Mouse (Mus musculus): ENCODE measurements at regions not wholly inside any gene's neighbourhood (a gene's known extent, or its start where the extent isn't known, plus 50 kb on each side); places are given as distances from the start of the nearest gene placed in this dataset.

DNA sequence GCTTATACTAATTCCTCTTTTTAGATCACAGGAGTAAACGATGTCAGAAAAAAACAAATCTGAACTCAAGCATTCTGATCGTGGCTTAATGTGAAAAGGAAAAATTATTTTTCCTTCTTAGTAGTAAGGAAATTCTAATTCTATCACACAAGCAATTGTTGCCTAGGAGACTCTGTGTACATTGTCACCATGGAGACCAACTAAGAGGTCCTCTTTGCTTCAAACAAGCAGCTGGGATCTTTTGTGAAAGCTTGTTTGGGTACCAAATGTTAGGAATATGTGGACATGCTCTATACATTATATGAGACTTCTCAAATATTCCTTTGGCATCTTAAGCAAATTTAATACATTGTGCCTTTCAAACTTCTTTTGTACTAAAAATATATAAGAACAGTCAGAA, 345.9 kb upstream of the Atp10a start:
- WGBS, result 82% methylated on average over 2 of the region's 2 CpGs
- no peak overlapping the region for H3K4me3 ChIP-seq (ENCODE audit: low read depth, low read length)
- DNase-seq (ENCODE audit: low spot score) (no peak), ATAC-seq (ENCODE audit: low read depth) (no peak)
- H3K4me2 ChIP-seq (ENCODE audit: low read depth, low read length), result no peak overlapping the region
- H3K27ac ChIP-seq (replicated peaks; ENCODE audit: low read depth, low read length), result no peak overlapping the region
- H3K27me3 ChIP-seq (replicated peaks; ENCODE audit: control insufficient read depth, insufficient read depth, low read length), result no peaks in the 10 kb centered on the region
- H3K9me3 ChIP-seq (ENCODE audit: control insufficient read depth, low read length), result no peaks in the 10 kb centered on the region
- H3K9ac ChIP-seq (ENCODE audit: low read depth, low read length), result no peak overlapping the region
- no peaks in the 10 kb centered on the region for H3K4me1 ChIP-seq (ENCODE audit: control insufficient read depth, insufficient read depth, low read length)
- no peaks in the 10 kb centered on the region for H3K36me3 ChIP-seq (ENCODE audit: control insufficient read depth, insufficient read depth, low read length)

DNA sequence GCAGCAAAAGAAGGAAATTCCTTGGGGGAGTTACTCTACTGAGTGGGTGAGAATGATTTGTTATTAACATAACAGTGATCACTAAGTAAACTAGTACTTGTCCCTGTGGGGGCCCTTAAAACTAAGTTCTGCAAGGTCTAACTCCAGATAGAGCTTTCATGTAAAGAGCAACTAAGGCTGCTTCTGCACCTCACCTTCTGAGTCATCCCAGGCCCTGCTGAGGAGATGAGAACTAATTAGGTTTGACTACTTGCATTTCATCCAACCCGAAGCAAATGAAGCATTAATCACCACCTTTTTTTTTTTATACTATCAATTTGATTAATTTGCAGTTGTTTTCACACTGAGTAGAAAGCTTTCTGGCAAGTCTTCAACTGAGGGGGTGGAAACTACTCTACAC, 333.6 kb upstream of the Atp10a start:
- no peaks in the 10 kb centered on the region for H3K4me1 ChIP-seq (ENCODE audit: control insufficient read depth, insufficient read depth, low read length)
- H3K9me3 ChIP-seq (ENCODE audit: control insufficient read depth, low read length), result no peaks in the 10 kb centered on the region
- WGBS, result 39% methylated on average over 1 of the region's 1 CpGs
- no peak overlapping the region for H3K4me3 ChIP-seq (ENCODE audit: low read depth, low read length)
- no peak overlapping the region for H3K4me2 ChIP-seq (ENCODE audit: low read depth, low read length)
- ATAC-seq (ENCODE audit: low read depth) (no peak), DNase-seq (ENCODE audit: low spot score) (no peak)
- no peak overlapping the region for H3K27ac ChIP-seq (replicated peaks; ENCODE audit: low read depth, low read length)
- H3K27me3 ChIP-seq (replicated peaks; ENCODE audit: control insufficient read depth, insufficient read depth, low read length), result no peaks in the 10 kb centered on the region
- H3K36me3 ChIP-seq (ENCODE audit: control insufficient read depth, insufficient read depth, low read length), result no peaks in the 10 kb centered on the region
- no peak overlapping the region for H3K9ac ChIP-seq (ENCODE audit: low read depth, low read length)

DNA sequence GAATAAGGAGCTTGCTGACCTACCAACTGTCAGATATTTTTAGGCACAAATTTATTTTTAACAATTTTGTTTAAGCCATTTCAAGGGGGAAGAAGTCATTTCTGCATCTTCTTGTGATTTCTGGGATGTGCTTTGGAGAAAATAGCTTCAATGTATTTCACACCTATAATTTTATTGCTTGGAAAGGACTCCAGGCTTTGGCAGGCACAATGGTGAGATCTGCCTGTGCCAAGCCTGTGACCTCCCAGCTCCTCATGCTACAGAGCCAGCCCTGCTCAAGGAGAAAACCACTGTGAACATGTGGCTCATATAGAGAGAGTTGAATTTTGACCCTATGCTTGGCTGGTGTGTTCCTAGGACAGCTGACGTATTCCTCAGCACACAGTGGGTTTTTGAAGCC, 288.6 kb upstream of the Atp10a start:
- ATAC-seq (ENCODE audit: low read depth), result no peak
- Histone ChIP-seq H3K36me3 (ENCODE audit: control insufficient read depth, insufficient read depth, low read length) (no peaks in the 10 kb centered on the region), H3K27ac (replicated peaks; ENCODE audit: low read depth, low read length) (no peak overlapping the region), H3K4me3 (ENCODE audit: low read depth, low read length) (no peak overlapping the region), H3K9me3 (ENCODE audit: control insufficient read depth, low read length) (no peaks in the 10 kb centered on the region), H3K4me1 (ENCODE audit: control insufficient read depth, insufficient read depth, low read length) (no peaks in the 10 kb centered on the region), H3K9ac (ENCODE audit: low read depth, low read length) (no peak overlapping the region), H3K27me3 (replicated peaks; ENCODE audit: control insufficient read depth, insufficient read depth, low read length) (no peaks in the 10 kb centered on the region), H3K4me2 (ENCODE audit: low read depth, low read length) (no peak overlapping the region)
- DNase-seq (ENCODE audit: low spot score), result no peak
- WGBS, result 68% methylated on average over 1 of the region's 1 CpGs

DNA sequence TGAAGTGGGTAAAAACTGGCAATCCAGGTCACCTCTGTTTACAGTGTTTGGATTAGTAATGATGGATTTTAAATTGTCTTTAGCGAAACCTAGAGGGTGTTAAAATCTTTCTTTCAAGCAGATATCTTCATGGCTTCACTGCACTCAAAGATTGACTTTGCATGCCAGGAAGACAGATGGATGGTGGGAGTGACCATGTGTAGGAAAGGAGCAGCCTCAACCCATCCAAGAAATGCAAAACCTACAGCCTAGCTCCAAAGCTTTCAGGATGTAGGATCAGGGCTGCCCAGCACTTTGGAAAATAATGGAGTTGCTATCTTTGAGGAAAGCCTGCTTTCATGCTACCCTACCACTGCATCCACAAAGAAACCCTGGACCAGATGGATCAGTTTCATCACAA, 272.6 kb upstream of the Atp10a start:
- no peaks in the 10 kb centered on the region for H3K4me1 ChIP-seq (ENCODE audit: control insufficient read depth, insufficient read depth, low read length)
- H3K36me3 ChIP-seq (ENCODE audit: control insufficient read depth, insufficient read depth, low read length), result no peaks in the 10 kb centered on the region
- H3K4me2 ChIP-seq (ENCODE audit: low read depth, low read length), result no peak overlapping the region
- no peak for DNase-seq (ENCODE audit: low spot score)
- no peak overlapping the region for H3K9ac ChIP-seq (ENCODE audit: low read depth, low read length)
- 64% methylated on average over 1 of the region's 1 CpGs for WGBS
- H3K4me3 ChIP-seq (ENCODE audit: low read depth, low read length), result no peak overlapping the region
- H3K27me3 ChIP-seq (replicated peaks; ENCODE audit: control insufficient read depth, insufficient read depth, low read length), result no peaks in the 10 kb centered on the region
- no peaks in the 10 kb centered on the region for H3K9me3 ChIP-seq (ENCODE audit: control insufficient read depth, low read length)
- H3K27ac ChIP-seq (replicated peaks; ENCODE audit: low read depth, low read length), result no peak overlapping the region
- ATAC-seq (ENCODE audit: low read depth), result no peak

DNA sequence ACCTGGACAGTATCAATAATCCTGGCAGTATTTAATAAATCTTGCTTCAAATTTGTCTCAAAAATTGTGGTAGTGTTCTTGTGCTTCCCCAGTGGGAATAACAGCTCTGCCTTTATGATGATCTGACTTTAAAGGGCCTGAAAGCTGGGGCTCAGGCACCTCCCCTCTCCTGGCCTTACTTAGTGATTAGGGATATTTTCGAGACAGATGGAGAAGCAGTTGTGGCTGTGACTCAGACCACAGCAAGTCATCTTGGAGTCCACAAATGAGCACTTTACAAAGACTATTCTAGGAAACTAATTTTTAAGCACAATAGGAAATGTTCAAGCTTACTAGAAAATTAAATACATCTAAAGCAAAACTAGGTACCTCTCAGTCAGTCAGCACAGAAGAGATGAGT, 267.6 kb upstream of the Atp10a start:
- no peak overlapping the region for H3K4me3 ChIP-seq (ENCODE audit: low read depth, low read length)
- no peaks in the 10 kb centered on the region for H3K36me3 ChIP-seq (ENCODE audit: control insufficient read depth, insufficient read depth, low read length)
- no peak for ATAC-seq (ENCODE audit: low read depth)
- no peak overlapping the region for H3K9ac ChIP-seq (ENCODE audit: low read depth, low read length)
- WGBS, result 39% methylated on average over 1 of the region's 1 CpGs
- no peak overlapping the region for H3K4me2 ChIP-seq (ENCODE audit: low read depth, low read length)
- no peak overlapping the region for H3K27ac ChIP-seq (replicated peaks; ENCODE audit: low read depth, low read length)
- no peaks in the 10 kb centered on the region for H3K9me3 ChIP-seq (ENCODE audit: control insufficient read depth, low read length)
- no peaks in the 10 kb centered on the region for H3K27me3 ChIP-seq (replicated peaks; ENCODE audit: control insufficient read depth, insufficient read depth, low read length)
- H3K4me1 ChIP-seq (ENCODE audit: control insufficient read depth, insufficient read depth, low read length), result no peaks in the 10 kb centered on the region
- no peak for DNase-seq (ENCODE audit: low spot score)

DNA sequence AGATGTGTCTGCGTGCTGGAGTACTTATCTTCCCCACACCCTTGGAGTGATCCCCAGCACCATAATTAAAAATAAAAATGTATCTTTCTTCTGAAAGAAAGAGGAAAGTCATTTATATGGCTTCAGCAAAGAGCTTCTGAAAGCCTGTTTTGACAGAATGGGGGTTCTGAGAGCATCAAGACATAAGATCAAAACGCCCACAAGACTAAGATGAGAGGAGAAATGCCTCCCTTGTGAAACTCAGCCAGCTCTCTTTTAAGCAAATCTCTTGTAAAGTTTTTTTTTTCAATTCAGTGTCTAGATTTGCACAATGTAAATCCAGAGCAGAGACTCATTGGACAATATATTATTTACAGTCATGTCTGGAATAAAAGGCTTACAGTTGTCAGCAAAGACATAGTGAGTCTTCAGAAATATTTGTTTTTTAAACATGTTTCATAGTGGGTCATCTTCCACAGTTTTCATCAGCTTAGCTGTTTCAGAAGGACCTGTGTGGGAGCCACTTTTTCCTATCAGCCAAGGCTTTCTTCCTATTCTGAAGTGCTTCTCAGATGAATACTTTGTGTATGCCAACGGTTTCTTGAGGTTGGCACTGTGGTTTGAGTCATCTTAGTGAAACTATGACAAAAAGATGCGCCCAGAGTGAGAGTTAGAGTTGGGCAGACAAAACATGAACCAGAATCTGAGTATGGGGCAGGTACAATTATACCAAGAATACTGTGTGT, 263.4 kb upstream of the Atp10a start:
- DNase-seq (ENCODE audit: low spot score) (no peak), ATAC-seq (ENCODE audit: low read depth) (no peak)
- Histone ChIP-seq H3K9ac (ENCODE audit: low read depth, low read length) (no peak overlapping the region), H3K36me3 (ENCODE audit: control insufficient read depth, insufficient read depth, low read length) (no peaks in the 10 kb centered on the region), H3K4me1 (ENCODE audit: control insufficient read depth, insufficient read depth, low read length) (no peaks in the 10 kb centered on the region), H3K27me3 (replicated peaks; ENCODE audit: control insufficient read depth, insufficient read depth, low read length) (no peaks in the 10 kb centered on the region), H3K4me2 (ENCODE audit: low read depth, low read length) (no peak overlapping the region), H3K4me3 (ENCODE audit: low read depth, low read length) (no peak overlapping the region), H3K9me3 (ENCODE audit: control insufficient read depth, low read length) (no peaks in the 10 kb centered on the region), H3K27ac (replicated peaks; ENCODE audit: low read depth, low read length) (no peak overlapping the region)
- WGBS, result 78% methylated on average over 4 of the region's 4 CpGs

DNA sequence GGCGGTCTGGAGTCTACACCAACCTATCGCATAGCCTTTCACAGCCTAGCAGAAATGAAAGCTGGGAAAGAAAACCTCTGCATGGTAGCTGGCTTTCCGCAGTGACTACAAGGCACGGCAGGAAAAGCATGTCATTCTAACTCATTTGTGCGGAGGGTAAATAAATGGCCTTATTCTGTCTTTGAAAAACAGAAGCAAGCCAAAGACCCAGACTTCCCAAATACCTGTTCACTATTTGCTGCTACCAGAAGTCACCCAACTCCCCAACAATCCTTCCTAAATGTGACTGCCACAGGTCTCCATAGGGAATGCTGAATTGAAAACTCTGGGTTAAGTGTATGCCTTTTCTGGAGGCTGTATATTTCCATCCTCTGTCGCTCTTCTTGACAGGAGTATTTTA, 258.0 kb upstream of the Atp10a start:
- WGBS, result 7% methylated on average over 6 of the region's 6 CpGs
- no peaks in the 10 kb centered on the region for H3K9me3 ChIP-seq (ENCODE audit: control insufficient read depth, low read length)
- DNase-seq (ENCODE audit: low spot score) (peak; percentile 22), ATAC-seq (ENCODE audit: low read depth) (no peak)
- peak overlapping the region; percentile 94 for H3K27ac ChIP-seq (replicated peaks; ENCODE audit: low read depth, low read length)
- peak overlapping the region; percentile 56 for H3K4me3 ChIP-seq (ENCODE audit: low read depth, low read length)
- H3K27me3 ChIP-seq (replicated peaks; ENCODE audit: control insufficient read depth, insufficient read depth, low read length), result no peaks in the 10 kb centered on the region
- H3K9ac ChIP-seq (ENCODE audit: low read depth, low read length), result peak overlapping the region; percentile 71
- peak overlapping the region; percentile 57 for H3K4me2 ChIP-seq (ENCODE audit: low read depth, low read length)
- no peaks in the 10 kb centered on the region for H3K36me3 ChIP-seq (ENCODE audit: control insufficient read depth, insufficient read depth, low read length)
- no peaks in the 10 kb centered on the region for H3K4me1 ChIP-seq (ENCODE audit: control insufficient read depth, insufficient read depth, low read length)

DNA sequence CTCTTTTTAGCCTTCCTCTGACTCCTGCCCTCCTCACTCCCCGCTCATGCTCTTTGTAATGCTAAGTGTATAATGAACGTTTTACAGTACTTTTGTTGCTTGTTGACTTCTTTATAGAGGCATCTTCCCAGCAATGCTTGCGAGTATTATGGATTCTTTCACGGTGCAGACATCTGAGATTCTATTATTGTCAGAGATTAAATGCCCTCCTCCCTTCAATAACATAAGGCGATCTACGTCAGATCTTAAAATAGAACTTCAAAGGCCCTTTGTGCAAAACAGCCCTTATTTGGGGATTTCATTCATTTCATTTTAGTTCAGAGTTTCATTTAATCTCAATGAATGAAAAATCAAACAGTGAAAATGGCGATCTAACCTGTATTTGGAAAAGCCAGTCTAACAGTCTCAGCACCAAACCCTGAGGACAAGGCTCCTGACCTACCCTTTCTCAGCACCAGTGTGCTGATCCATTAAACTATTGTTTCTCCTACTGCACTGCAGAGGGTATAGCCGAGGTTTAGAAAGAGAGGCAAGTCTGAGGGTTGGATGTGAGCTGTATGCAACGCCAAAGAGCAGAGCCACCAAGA, 257.3 kb upstream of the Atp10a start:
- no peaks in the 10 kb centered on the region for H3K4me1 ChIP-seq (ENCODE audit: control insufficient read depth, insufficient read depth, low read length)
- H3K9ac ChIP-seq (ENCODE audit: low read depth, low read length), result peak overlapping the region; percentile 71
- DNase-seq (ENCODE audit: low spot score), result no peak
- peak overlapping the region; percentile 57 for H3K4me2 ChIP-seq (ENCODE audit: low read depth, low read length)
- H3K27ac ChIP-seq (replicated peaks; ENCODE audit: low read depth, low read length), result peak overlapping the region; percentile 94
- H3K9me3 ChIP-seq (ENCODE audit: control insufficient read depth, low read length), result no peaks in the 10 kb centered on the region
- peak; percentile 23; the same call in 1 of the 2 replicates for ATAC-seq (ENCODE audit: low read depth)
- no peaks in the 10 kb centered on the region for H3K36me3 ChIP-seq (ENCODE audit: control insufficient read depth, insufficient read depth, low read length)
- H3K4me3 ChIP-seq (ENCODE audit: low read depth, low read length), result peak overlapping the region; percentile 56
- WGBS, result 1% methylated on average over 9 of the region's 9 CpGs
- H3K27me3 ChIP-seq (replicated peaks; ENCODE audit: control insufficient read depth, insufficient read depth, low read length), result no peaks in the 10 kb centered on the region

DNA sequence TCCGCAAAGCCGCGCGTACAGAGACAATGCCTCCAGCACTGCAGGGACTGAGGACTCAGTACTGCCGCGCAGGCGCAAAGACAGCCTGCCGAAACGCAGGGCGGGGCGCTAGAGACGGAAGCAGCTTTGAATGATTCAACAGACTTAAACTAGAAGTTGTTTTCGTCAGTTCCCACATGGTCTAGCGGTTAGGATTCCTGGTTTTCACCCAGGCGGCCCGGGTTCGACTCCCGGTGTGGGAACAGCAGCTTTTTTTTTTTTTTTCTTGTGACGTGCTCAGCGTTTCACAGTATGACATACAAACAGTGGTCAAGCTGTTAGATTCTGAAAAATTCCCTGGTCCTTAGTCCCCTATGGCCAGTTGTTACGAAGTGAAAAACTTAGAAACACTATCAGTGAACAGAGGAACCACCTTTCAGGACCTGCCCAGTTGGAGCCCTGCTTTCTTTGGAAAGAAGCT, 256.8 kb upstream of the Atp10a start:
- Histone ChIP-seq H3K4me3 (ENCODE audit: low read depth, low read length) (peak overlapping the region; percentile 56), H3K4me1 (ENCODE audit: control insufficient read depth, insufficient read depth, low read length) (no peaks in the 10 kb centered on the region), H3K27ac (replicated peaks; ENCODE audit: low read depth, low read length) (peak overlapping the region; percentile 94), H3K9ac (ENCODE audit: low read depth, low read length) (peak overlapping the region; percentile 71), H3K4me2 (ENCODE audit: low read depth, low read length) (peak overlapping the region; percentile 57), H3K36me3 (ENCODE audit: control insufficient read depth, insufficient read depth, low read length) (no peaks in the 10 kb centered on the region), H3K27me3 (replicated peaks; ENCODE audit: control insufficient read depth, insufficient read depth, low read length) (no peaks in the 10 kb centered on the region), H3K9me3 (ENCODE audit: control insufficient read depth, low read length) (no peaks in the 10 kb centered on the region)
- peak; percentile 98 for DNase-seq (ENCODE audit: low spot score)
- peak; percentile 99 for ATAC-seq (ENCODE audit: low read depth)
- under 1% methylated on average over 21 of the region's 21 CpGs for WGBS
